7 mouse cellular contexts compared by ENCODE assay signal in genomic region chr10:80070837-80071515, GRCm38 (mm10). TPM values are rescaled to one million over a fixed set of nuclear protein-coding genes. Genes with fewer than 3 reads are reported as not detected.
DNase-seq lines count a peak whose midpoint lies in the region; ATAC-seq and TF ChIP-seq lines count a peak whose summit lies in the region.

No protein-coding gene starts in this region.

- peak; percentile 69 for ATAC-seq in embryonic facial prominence, embryonic 11.5 days (replicated peaks; ENCODE audit: insufficient number of reproducible peaks, low FRiP score, low TSS enrichment, low read depth)
- ATAC-seq in kidney, embryonic 15.5 days (replicated peaks; ENCODE audit: low FRiP score) = peak; percentile 84
- ATAC-seq in midbrain, embryonic 15.5 days (replicated peaks) = no peak
- peak; percentile 87 for ATAC-seq in stomach, embryonic 15.5 days (ENCODE audit: insufficient read depth, low FRiP score, low read depth)

- H3K27me3 ChIP-seq in embryonic facial prominence, embryonic 11.5 days (ENCODE audit: control insufficient read depth, insufficient read depth, low read length) = no peaks in the 10 kb centered on the region
- H3K27me3 ChIP-seq in kidney, embryonic 15.5 days = no peaks in the 10 kb centered on the region
- H3K27me3 ChIP-seq in midbrain, embryonic 15.5 days (replicated peaks) = no peaks in the 10 kb centered on the region
- H3K27me3 ChIP-seq in stomach, embryonic 15.5 days (replicated peaks) = no peaks in the 10 kb centered on the region

- 56% methylated on average over 9 of the region's 9 CpGs for WGBS in embryonic facial prominence, embryonic 11.5 days
- 46% methylated on average over 9 of the region's 9 CpGs for WGBS in kidney, embryonic 15.5 days
- 75% methylated on average over 9 of the region's 9 CpGs for WGBS in midbrain, embryonic 15.5 days
- WGBS in stomach, embryonic 15.5 days = 44% methylated on average over 9 of the region's 9 CpGs

- H3K27ac ChIP-seq in bone marrow macrophage, adult 2 months (ENCODE audit: insufficient read depth, low read depth, low read length) = peak overlapping the region; percentile 85
- peak overlapping the region; percentile 59 for H3K27ac ChIP-seq in embryonic facial prominence, embryonic 11.5 days (replicated peaks; ENCODE audit: low read depth, low read length)
- H3K27ac ChIP-seq in kidney, embryonic 15.5 days = peak overlapping the region; percentile 85
- peak overlapping the region; percentile 5; the same call in 1 of the 2 replicates for H3K27ac ChIP-seq in midbrain, embryonic 15.5 days
- peak overlapping the region; percentile 83 for H3K27ac ChIP-seq in stomach, embryonic 15.5 days

- no peak overlapping the region for H3K4me2 ChIP-seq in embryonic facial prominence, embryonic 11.5 days (ENCODE audit: low read depth, low read length)
- H3K4me2 ChIP-seq in kidney, embryonic 15.5 days = peak overlapping the region; percentile 1; the same call in 1 of the 2 replicates
- H3K4me2 ChIP-seq in midbrain, embryonic 15.5 days = no peak overlapping the region
- peak overlapping the region; percentile 14; the same call in 1 of the 2 replicates for H3K4me2 ChIP-seq in stomach, embryonic 15.5 days

- H3K4me1 ChIP-seq in bone marrow macrophage, adult 2 months (ENCODE audit: control insufficient read depth, insufficient read depth, low read length) = peaks cover 46% of the 10 kb centered on the region
- no peaks in the 10 kb centered on the region; the same call in none of the 2 replicates for H3K4me1 ChIP-seq in embryonic facial prominence, embryonic 11.5 days (ENCODE audit: control insufficient read depth, insufficient read depth, low read length)
- H3K4me1 ChIP-seq in kidney, embryonic 15.5 days = peaks cover 51% of the 10 kb centered on the region
- H3K4me1 ChIP-seq in midbrain, embryonic 15.5 days = 0 out of 2 replicates have a peak, but pooled peaks cover 2% of the 10 kb centered on the region
- H3K4me1 ChIP-seq in stomach, embryonic 15.5 days = peaks cover 25% of the 10 kb centered on the region

- peak overlapping the region; percentile 33 for H3K9ac ChIP-seq in embryonic facial prominence, embryonic 11.5 days (replicated peaks; ENCODE audit: low read length)
- no peak overlapping the region for H3K9ac ChIP-seq in kidney, embryonic 15.5 days
- no peak overlapping the region for H3K9ac ChIP-seq in midbrain, embryonic 15.5 days
- no peak overlapping the region for H3K9ac ChIP-seq in stomach, embryonic 15.5 days

- no peak for TF ChIP-seq POLR2A in bone marrow macrophage, adult 2 months (IDR thresholded peaks at IDR 0.05; ENCODE audit: borderline replicate concordance, low read depth, low read length)

- H3K36me3 ChIP-seq in embryonic facial prominence, embryonic 11.5 days (replicated peaks; ENCODE audit: control insufficient read depth, insufficient read depth, low read depth, low read length) = no peaks in the 10 kb centered on the region
- peaks cover 18% of the 10 kb centered on the region for H3K36me3 ChIP-seq in kidney, embryonic 15.5 days
- no peaks in the 10 kb centered on the region for H3K36me3 ChIP-seq in midbrain, embryonic 15.5 days (replicated peaks)
- H3K36me3 ChIP-seq in stomach, embryonic 15.5 days = peaks cover 2% of the 10 kb centered on the region; the same call in 1 of the 2 replicates

- peak overlapping the region; percentile 1; the same call in 1 of the 2 replicates for H3K4me3 ChIP-seq in bone marrow macrophage, adult 2 months (ENCODE audit: insufficient read depth, low read length)
- no peak overlapping the region for H3K4me3 ChIP-seq in embryonic facial prominence, embryonic 11.5 days (ENCODE audit: low read depth, low read length)
- H3K4me3 ChIP-seq in kidney, embryonic 15.5 days (replicated peaks) = no peak overlapping the region
- H3K4me3 ChIP-seq in midbrain, embryonic 15.5 days = no peak overlapping the region
- no peak overlapping the region for H3K4me3 ChIP-seq in stomach, embryonic 15.5 days (replicated peaks)

- peak; percentile 56 for DNase-seq in embryonic facial prominence, embryonic 11.5 days (ENCODE audit: low spot score)
- peak; percentile 84 to 91 for DNase-seq in heart, adult 9 months (ENCODE audit: low spot score in 2 of 2)
- peak; percentile 88 for DNase-seq in liver

- H3K9me3 ChIP-seq in embryonic facial prominence, embryonic 11.5 days (replicated peaks; ENCODE audit: control insufficient read depth, low read length) = no peaks in the 10 kb centered on the region
- H3K9me3 ChIP-seq in kidney, embryonic 15.5 days (replicated peaks) = no peaks in the 10 kb centered on the region
- no peaks in the 10 kb centered on the region for H3K9me3 ChIP-seq in midbrain, embryonic 15.5 days
- H3K9me3 ChIP-seq in stomach, embryonic 15.5 days = no peaks in the 10 kb centered on the region

- TF ChIP-seq CTCF in bone marrow macrophage, adult 2 months (IDR thresholded peaks at IDR 0.05; ENCODE audit: low read depth, low read length) = no peak

RNA-seq across cellular contexts. Expression of gene Gpx4, which starts 24.0 kb away (rescaled TPM):
- polyA plus RNA-seq in bone marrow macrophage, adult 2 months (2012; ENCODE audit: insufficient read depth, insufficient read length, missing spikeins) = 311 and 322 TPM in 2 replicates
- 515 and 565 TPM in 2 replicates for polyA plus RNA-seq in embryonic facial prominence, embryonic 11.5 days (2014; fragmentation: Nextera tagmentation; extraction: Ambion mirVana)
- 581 and 603 TPM in 2 replicates for polyA plus RNA-seq in kidney, embryonic 15.5 days (2015; fragmentation: Nextera tagmentation; extraction: Ambion mirVana)
- 522 and 546 TPM in 2 replicates for polyA plus RNA-seq in midbrain, embryonic 15.5 days (2015; fragmentation: Nextera tagmentation; extraction: Ambion mirVana)
- polyA plus RNA-seq in stomach, embryonic 15.5 days (2015; fragmentation: Nextera tagmentation; extraction: Ambion mirVana) = 500 and 567 TPM in 2 replicates

RNA-seq across cellular contexts. Expression of gene Polr2e, which starts 31.4 kb away (rescaled TPM):
- 53.0 and 55.5 TPM in 2 replicates for polyA plus RNA-seq in bone marrow macrophage, adult 2 months (2012; ENCODE audit: insufficient read depth, insufficient read length, missing spikeins)
- polyA plus RNA-seq in embryonic facial prominence, embryonic 11.5 days (2014; fragmentation: Nextera tagmentation; extraction: Ambion mirVana) = 266 and 287 TPM in 2 replicates
- polyA plus RNA-seq in kidney, embryonic 15.5 days (2015; fragmentation: Nextera tagmentation; extraction: Ambion mirVana) = 235 and 243 TPM in 2 replicates
- 132 and 148 TPM in 2 replicates for polyA plus RNA-seq in midbrain, embryonic 15.5 days (2015; fragmentation: Nextera tagmentation; extraction: Ambion mirVana)
- polyA plus RNA-seq in stomach, embryonic 15.5 days (2015; fragmentation: Nextera tagmentation; extraction: Ambion mirVana) = 188 and 199 TPM in 2 replicates

RNA-seq across cellular contexts. Expression of gene Sbno2, which starts 34.4 kb away (rescaled TPM):
- 54.5 and 55.8 TPM in 2 replicates for polyA plus RNA-seq in bone marrow macrophage, adult 2 months (2012; ENCODE audit: insufficient read depth, insufficient read length, missing spikeins)
- 5.6 and 6.6 TPM in 2 replicates for polyA plus RNA-seq in embryonic facial prominence, embryonic 11.5 days (2014; fragmentation: Nextera tagmentation; extraction: Ambion mirVana)
- polyA plus RNA-seq in kidney, embryonic 15.5 days (2015; fragmentation: Nextera tagmentation; extraction: Ambion mirVana) = 14.4 and 16.2 TPM in 2 replicates
- polyA plus RNA-seq in midbrain, embryonic 15.5 days (2015; fragmentation: Nextera tagmentation; extraction: Ambion mirVana) = 13.8 and 16.8 TPM in 2 replicates
- 14.8 and 15.9 TPM in 2 replicates for polyA plus RNA-seq in stomach, embryonic 15.5 days (2015; fragmentation: Nextera tagmentation; extraction: Ambion mirVana)

RNA-seq across cellular contexts. Expression of gene Stk11, which starts 44.6 kb away (rescaled TPM):
- polyA plus RNA-seq in bone marrow macrophage, adult 2 months (2012; ENCODE audit: insufficient read depth, insufficient read length, missing spikeins) = 104 TPM in 2 replicates
- polyA plus RNA-seq in embryonic facial prominence, embryonic 11.5 days (2014; fragmentation: Nextera tagmentation; extraction: Ambion mirVana) = 16.6 and 18.5 TPM in 2 replicates
- polyA plus RNA-seq in kidney, embryonic 15.5 days (2015; fragmentation: Nextera tagmentation; extraction: Ambion mirVana) = 15.0 and 22.4 TPM in 2 replicates
- 19.6 and 20.5 TPM in 2 replicates for polyA plus RNA-seq in midbrain, embryonic 15.5 days (2015; fragmentation: Nextera tagmentation; extraction: Ambion mirVana)
- 16.9 and 19.2 TPM in 2 replicates for polyA plus RNA-seq in stomach, embryonic 15.5 days (2015; fragmentation: Nextera tagmentation; extraction: Ambion mirVana)

RNA-seq across cellular contexts. Expression of gene Arhgap45, which starts 54.5 kb away (rescaled TPM):
- polyA plus RNA-seq in bone marrow macrophage, adult 2 months (2012; ENCODE audit: insufficient read depth, insufficient read length, missing spikeins) = 218 TPM in 2 replicates
- 5.2 and 6.7 TPM in 2 replicates for polyA plus RNA-seq in embryonic facial prominence, embryonic 11.5 days (2014; fragmentation: Nextera tagmentation; extraction: Ambion mirVana)
- 8.7 and 10.0 TPM in 2 replicates for polyA plus RNA-seq in kidney, embryonic 15.5 days (2015; fragmentation: Nextera tagmentation; extraction: Ambion mirVana)
- 1.9 and 2.2 TPM in 2 replicates for polyA plus RNA-seq in midbrain, embryonic 15.5 days (2015; fragmentation: Nextera tagmentation; extraction: Ambion mirVana)
- 9.1 and 10.0 TPM in 2 replicates for polyA plus RNA-seq in stomach, embryonic 15.5 days (2015; fragmentation: Nextera tagmentation; extraction: Ambion mirVana)

Comparison
In these comparisons a context has a peak if more than half of its experiments do, and no peak if none do; other contexts are left out.
1. H3K27ac ChIP-seq: peak in every context shown above with its lines; median percentile 85 in bone marrow macrophage, adult 2 months; 85 in kidney, embryonic 15.5 days; 83 in stomach, embryonic 15.5 days; 59 in embryonic facial prominence, embryonic 11.5 days; 5 in midbrain, embryonic 15.5 days.
2. H3K4me2 ChIP-seq: peak in kidney, embryonic 15.5 days (single experiment) and stomach, embryonic 15.5 days (single experiment); none in embryonic facial prominence, embryonic 11.5 days (single experiment) and midbrain, embryonic 15.5 days (single experiment).
3. Peak in every context shown above with its lines, with median percentiles within 50 percentile points of each other: DNase-seq.